Mouse (Mus musculus) 3T3-L1 (cell line): ENCODE results near the gene Gpcpd1.
"Not testable (repeated sequence)": the region's sequence is repeated elsewhere in the genome, so short reads cannot be mapped to it uniquely, and the experiment has no call there.

ENCODE experiments used
- DNase-seq: peaks from one replicate; pipeline ENCODE4 v3.0.0-alpha.2; 2015; ENCODE audit warnings: low read depth, low spot score

Gene Gpcpd1

GRCm38 (mm10) chr2:132587240-132587779, at the start of gene Gpcpd1:
TSS of gene Gpcpd1 (minus strand) at chr2:132587729.
- DNase-seq, result no peak

- no peak for DNase-seq
Observed at GRCm38 (mm10) chr2:132636534-132636933, 49.0 kb upstream of the Gpcpd1 start.

GRCm38 (mm10) chr2:132628626-132629025, 41.1 kb upstream of the Gpcpd1 start:
- no peak for DNase-seq

GRCm38 (mm10) chr2:132623092-132623491, 35.6 kb upstream of the Gpcpd1 start:
- no peak for DNase-seq

GRCm38 (mm10) chr2:132617693-132618092, 30.2 kb upstream of the Gpcpd1 start:
- DNase-seq, result no peak

- peak; percentile 97 for DNase-seq
Observed at GRCm38 (mm10) chr2:132613581-132614188, 26.2 kb upstream of the Gpcpd1 start.

- no peak for DNase-seq
Observed at GRCm38 (mm10) chr2:132611551-132612233, 24.2 kb upstream of the Gpcpd1 start.

- DNase-seq, result peak; percentile 91
Observed at GRCm38 (mm10) chr2:132607141-132608093, 19.9 kb upstream of the Gpcpd1 start.

GRCm38 (mm10) chr2:132605795-132606563, 18.4 kb upstream of the Gpcpd1 start:
- no peak for DNase-seq

- DNase-seq, result no peak
Observed at GRCm38 (mm10) chr2:132604922-132605321, 17.4 kb upstream of the Gpcpd1 start.

GRCm38 (mm10) chr2:132603706-132604105, 16.2 kb upstream of the Gpcpd1 start:
- DNase-seq, result no peak

GRCm38 (mm10) chr2:132601777-132602176, 14.2 kb upstream of the Gpcpd1 start:
- no peak for DNase-seq

GRCm38 (mm10) chr2:132600081-132600480, 12.6 kb upstream of the Gpcpd1 start:
- DNase-seq, result no peak

GRCm38 (mm10) chr2:132599127-132599526, 11.6 kb upstream of the Gpcpd1 start:
- DNase-seq, result peak; percentile 86

- no peak for DNase-seq
Observed at GRCm38 (mm10) chr2:132597866-132598480, 10.4 kb upstream of the Gpcpd1 start.

GRCm38 (mm10) chr2:132597226-132597625, 9.7 kb upstream of the Gpcpd1 start:
- DNase-seq, result no peak

- DNase-seq, result no peak
Observed at GRCm38 (mm10) chr2:132595601-132596235, 8.2 kb upstream of the Gpcpd1 start.

- DNase-seq, result no peak
Observed at GRCm38 (mm10) chr2:132592126-132592525, 4.6 kb upstream of the Gpcpd1 start.

GRCm38 (mm10) chr2:132591579-132591978, 4.0 kb upstream of the Gpcpd1 start:
- not testable (repeated sequence) for DNase-seq

GRCm38 (mm10) chr2:132589906-132590538, 2.5 kb upstream of the Gpcpd1 start:
- no peak for DNase-seq
